Mouse (Mus musculus) right cerebral cortex, postnatal 4 days (tissue): ENCODE results near the gene Cd27.
A peak's percentile ranks its signal among the peaks of the same experiment; 100 is the strongest.
"Not testable (repeated sequence)": the region's sequence is repeated elsewhere in the genome, so short reads cannot be mapped to it uniquely, and the experiment has no call there.

Source experiments
- DNase-seq: peaks from one replicate; pipeline ENCODE4 v3.0.0-alpha.2; 2022

Cd27 gene

GRCm38 (mm10) chr6:125236782-125237181 is at the start of gene Cd27:
Gene Cd27 (minus strand): TSS chr6:125237010.
- no peak for DNase-seq

DNA sequence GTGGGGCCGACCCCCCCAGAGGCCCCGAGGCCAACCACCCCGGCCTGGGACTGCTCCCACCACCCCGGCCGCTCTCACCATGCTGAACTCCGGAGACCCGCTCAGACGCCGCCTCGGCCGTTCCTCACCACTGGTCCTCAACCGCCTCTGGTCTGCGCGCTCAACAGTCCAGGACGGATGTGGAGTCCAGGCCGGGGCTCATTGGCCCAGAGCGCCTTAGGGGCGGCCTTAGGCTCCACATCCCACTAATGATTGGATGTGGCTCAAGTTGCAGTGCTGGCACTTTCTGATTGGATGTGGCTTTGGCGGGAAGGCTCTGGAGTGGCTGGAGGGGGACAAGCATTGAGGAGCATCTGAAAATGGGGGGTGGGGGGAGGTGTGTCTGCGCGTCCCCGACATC is 49.1 kb upstream of the Cd27 start, which contains the start of gene Tuba3a:
Gene Tuba3a, minus strand, starts transcription at position 153 of the 400 bp plus-strand sequence.
- DNase-seq = no peak

DNA sequence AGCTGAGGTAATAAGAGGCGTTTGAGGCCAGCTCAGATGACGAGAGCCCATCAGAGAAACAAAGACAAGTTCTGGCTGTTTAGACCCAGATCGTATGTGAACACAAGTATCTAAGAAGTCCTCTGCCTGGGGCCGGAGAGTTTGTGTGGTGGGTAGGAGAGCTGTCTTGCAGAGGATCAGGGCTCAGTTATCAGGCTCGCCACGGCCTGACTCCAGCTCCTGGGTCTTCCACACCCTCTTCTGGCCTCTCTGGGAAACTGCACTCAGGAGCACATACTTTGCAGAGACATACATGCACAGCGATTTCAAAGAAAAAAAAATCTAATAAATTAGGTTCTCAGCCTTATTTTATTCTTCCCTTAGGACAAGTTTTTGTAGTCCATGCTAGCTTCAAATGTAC is 47.9 kb upstream of the Cd27 start:
- no peak for DNase-seq

DNA sequence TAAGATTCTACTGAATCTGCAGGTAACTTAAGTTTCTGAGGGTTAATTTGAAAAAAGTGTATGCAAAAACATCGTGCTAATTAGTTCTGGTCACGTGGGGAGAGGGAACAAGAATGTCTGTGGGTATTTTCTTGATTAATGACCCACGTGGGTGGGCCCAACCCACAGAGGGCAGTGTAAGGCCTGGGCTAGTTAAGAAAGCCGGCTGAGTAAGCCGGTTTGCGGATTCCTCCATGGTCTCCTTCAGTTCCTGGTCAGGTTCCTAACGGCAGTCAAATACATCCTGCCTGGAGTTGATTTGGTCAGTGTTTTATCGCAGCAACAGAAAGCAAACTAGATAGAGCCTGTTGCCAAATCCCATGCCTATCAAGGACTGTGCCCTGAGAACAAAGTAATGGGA is 47.4 kb upstream of the Cd27 start:
- DNase-seq = no peak

DNA sequence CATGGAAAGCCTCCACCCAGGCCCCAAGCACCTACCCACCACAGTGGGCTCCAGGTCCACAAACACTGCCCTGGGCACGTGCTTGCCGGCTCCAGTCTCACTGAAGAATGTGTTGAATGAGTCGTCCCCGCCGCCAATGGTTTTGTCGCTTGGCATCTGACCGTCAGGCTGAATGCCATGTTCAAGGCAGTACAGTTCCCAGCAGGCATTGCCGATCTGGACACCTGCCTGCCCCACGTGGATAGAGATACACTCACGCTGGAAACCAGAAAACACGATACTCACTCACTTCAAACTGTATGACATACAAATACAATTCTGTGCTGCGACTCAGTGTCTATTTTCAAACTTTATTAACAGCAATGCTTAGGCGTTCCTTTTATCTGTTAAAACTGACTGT is 45.9 kb upstream of the Cd27 start:
- DNase-seq = not testable (repeated sequence)

DNA sequence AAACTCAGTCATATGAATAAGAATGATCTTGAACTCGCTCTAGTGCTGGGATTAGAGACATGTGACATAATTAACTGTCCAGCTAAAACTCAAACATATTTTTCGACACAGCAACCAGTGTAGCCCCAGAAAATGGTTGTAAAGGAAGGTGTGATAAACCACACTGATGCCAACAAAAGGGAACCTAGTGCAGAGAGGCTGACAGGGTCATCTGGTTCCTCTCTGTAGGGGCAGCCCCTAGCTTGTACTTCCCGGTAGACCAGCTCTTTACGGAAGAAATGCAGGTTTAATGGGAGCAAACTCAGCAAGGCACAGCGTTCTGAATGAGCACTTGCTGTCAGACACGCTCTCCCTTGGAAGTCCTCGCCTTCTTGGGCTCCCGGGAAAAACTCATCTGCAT is 42.9 kb upstream of the Cd27 start:
- no peak for DNase-seq

GRCm38 (mm10) chr6:125274841-125275563 is 38.2 kb upstream of the Cd27 start:
- DNase-seq = peak; percentile 40

DNA sequence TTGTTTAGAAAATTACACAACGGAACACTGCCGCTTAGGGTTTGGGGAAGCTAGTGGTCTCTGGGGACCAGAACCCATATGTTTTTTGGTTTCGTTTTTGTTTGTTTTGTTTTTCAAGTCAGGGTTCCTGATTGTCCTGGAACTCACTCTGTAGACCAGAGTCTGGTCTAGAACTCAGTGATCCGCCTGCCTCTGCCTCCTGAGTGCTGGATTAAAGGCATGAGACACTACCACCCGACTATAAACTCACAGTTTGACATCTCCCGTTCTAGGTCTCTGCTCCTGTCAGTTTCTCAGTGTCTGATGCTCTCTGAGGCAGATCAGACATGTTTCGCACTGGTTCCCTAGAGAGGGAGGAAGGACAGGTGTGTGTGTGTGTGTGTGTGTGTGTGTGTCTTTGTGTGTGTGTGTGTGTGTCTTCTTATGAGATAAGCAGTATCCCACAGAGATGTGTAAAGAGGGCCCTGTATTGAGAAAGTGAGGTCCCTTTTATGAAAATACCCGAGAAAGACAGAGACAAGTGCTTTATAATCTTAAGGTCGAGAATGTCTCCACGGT is 35.5 kb upstream of the Cd27 start:
- DNase-seq = no peak

DNA sequence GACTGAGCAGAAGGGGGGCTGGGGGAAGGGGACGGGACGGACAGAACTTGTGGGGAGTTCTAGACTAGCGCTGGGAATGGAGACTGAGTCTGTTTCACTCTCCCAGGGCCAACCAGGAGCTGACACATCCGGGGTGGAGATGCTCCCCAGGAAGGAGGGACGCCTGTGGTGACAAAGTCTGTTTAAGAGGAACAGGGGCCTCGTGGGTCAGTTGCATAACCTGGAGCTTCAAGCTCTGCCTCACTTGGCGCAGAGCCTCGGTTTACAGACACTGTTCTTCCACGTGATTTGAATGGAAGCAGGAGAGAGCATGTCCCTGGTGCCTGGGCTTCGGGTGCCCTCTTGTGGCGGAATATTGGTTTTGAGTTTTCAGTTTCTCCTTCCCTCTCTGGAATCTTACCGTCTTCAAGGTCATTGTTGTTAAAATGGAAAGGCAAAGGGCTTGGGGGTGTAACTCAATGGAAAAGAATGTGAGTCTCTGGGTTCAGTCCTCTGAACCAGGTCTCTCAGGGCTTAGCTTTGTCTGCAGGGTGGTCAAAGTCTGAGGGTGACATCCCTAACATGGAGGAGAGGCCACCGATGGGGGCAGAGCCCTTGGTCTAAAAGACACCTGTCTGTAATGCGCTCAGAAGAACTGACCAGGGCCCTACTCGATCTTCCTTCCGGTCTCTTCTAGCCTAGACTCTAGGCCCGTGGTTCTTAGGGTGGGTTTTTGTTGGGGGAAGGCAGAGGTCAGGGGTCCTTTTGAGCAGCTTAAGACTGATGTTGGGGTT is 34.8 kb upstream of the Cd27 start:
- peak; percentile 90 for DNase-seq

GRCm38 (mm10) chr6:125268799-125269198 is 32.0 kb upstream of the Cd27 start:
- DNase-seq = no peak

GRCm38 (mm10) chr6:125267469-125267868 is 30.7 kb upstream of the Cd27 start:
- DNase-seq = no peak

- not testable (repeated sequence) for DNase-seq
These were observed 29.8 kb upstream of the Cd27 start for GRCm38 (mm10) chr6:125266600-125266999.

DNA sequence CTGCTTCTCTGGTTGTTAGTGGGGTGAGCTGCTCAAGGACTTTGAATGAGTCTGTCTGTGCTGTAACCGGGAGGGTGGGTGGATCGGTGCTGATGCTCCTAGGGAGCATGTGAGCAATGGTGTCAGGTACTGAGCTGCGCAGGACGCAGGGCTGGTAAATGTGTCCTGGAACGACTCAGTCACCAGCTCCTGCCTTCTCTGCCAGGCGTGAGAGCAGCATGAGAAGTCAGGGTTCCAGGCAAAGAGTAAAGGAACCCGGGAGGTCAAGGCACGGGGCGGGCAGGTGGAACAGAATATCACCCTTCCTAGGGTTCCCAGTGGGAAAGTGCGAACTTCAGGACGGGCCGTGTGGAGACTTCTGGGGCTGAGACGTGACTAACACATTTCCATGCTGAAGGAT is 29.3 kb upstream of the Cd27 start:
- no peak for DNase-seq

GRCm38 (mm10) chr6:125265239-125265638 is 28.4 kb upstream of the Cd27 start:
- DNase-seq = no peak

- no peak for DNase-seq
These were observed 27.4 kb upstream of the Cd27 start for GRCm38 (mm10) chr6:125264219-125264618.

- DNase-seq = no peak
These were observed 23.3 kb upstream of the Cd27 start for GRCm38 (mm10) chr6:125260006-125260555.

DNA sequence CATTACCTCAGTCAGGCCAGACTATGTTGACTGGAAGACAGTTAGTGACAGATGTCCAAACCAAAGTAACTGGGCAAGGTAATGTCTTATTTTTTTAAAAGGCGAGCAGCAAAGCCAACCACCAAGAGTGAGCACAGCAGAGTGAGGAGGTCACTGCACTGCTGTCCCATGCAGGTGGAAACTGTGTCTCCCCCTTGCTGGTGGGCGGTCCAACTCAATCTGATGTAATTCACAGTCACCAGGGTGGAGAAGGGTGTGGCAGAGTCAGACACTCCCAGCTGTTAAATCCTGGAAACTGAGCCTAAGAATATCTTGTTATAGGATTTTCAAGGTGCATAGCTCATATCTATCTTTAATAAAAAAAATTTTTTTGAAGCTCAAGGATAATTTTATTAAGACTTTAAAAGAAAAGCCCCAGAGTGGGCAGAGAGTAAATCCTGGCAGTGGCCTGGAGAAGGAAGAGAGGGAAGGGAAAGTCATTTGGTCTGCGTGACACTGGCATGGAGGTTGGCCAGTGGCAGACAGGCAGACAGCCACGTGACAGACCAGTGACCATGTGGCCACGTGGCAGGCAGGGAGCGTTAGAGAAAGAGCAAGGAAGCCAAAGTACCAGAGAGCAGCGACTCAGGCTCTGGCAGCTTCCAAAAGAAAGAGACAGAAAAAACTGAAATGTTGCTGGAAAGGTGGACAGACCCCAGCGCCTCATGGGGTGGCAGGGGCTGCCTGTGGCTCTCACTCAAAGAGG is 19.6 kb upstream of the Cd27 start:
- DNase-seq = no peak

DNA sequence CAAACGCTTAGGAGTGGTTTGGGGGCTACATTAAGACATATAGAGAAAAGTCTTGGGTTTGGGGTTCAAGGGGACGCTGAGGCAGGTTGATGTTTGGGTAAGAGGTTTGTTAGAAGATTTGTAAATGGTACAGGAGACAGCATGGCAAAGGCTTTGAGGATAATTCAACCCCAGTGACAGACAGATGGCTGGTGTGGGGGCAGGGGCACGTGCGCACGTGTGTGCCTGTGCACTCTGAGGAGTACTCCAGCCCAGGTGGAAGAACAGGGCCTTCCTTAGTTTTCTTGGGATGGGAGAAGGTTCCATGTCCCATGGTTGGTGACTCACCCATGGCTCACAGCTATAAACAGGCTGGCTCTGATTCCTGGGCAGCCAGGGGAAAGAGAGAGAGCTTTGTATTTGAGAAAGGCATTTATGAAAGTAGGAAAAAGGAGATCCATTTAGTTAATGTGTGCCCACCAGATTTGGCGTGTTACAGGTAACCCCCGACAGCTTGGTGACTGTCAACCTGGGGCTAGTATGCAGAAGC is 18.8 kb upstream of the Cd27 start:
- no peak for DNase-seq

DNA sequence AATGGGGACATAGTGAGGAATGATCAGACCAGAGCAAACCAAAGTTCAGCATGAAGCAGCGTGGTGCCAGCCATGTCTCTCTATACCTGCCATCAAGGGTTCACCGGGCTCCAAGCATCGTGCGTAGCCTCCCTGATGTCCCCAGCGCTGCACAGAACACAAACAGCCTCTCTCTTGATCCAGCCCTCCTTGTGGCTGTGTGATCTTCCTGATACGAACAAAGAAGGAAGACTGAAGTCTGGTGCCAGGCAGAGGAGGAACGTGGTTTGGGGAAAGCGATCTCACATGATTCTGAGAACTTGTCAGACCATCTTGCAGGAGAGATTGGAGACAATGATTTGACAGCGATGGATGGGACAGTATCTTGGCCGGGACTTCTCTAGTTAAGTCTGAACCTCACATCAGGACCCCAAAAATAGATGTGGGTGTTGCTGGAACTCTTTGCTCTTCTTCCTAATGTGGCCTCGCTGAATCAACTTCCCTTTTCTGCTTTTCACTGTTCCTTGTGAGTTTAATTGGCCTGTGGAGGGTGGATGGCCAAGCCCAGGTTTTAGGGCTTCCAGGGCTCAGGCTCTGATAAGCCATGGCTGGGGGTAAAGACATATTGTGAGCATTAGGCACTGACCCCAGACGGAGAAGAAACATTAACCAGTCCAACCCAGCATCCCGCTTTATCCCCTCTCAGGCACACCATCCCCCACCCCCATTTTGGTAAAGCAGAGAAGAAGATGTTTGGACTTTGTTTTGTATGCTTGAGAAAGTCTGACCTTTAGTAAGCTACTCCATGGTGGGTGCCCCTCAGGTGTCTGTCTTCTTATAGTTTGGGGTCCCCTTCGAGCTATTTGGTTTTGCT is 17.3 kb upstream of the Cd27 start:
- no peak for DNase-seq

GRCm38 (mm10) chr6:125252711-125253110 is 15.9 kb upstream of the Cd27 start:
- no peak for DNase-seq

DNA sequence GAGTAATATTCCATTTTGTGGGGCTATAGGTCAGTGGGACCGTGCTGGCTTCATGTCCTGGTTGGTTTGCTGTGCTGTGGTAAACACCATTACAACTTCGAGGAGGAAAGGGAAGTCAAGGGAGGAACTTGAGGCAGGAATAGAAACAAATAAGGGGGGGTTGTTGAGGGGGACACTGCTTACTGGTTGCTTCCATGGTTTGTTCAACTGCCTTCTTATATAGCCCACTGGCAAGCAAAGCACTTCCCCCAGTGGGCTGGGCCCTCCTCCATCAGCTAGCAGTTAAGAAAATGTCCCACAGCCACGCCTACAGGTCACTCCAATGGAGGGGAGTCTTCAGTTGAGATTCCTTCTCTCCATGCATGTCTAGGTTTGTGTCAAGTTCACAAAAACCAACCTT is 15.5 kb upstream of the Cd27 start:
- no peak for DNase-seq

GRCm38 (mm10) chr6:125244551-125244950 is 7.7 kb upstream of the Cd27 start:
- DNase-seq = no peak
